Mouse (Mus musculus): ENCODE measurements around the gene Slco1c1. TPM values are rescaled to one million over a fixed set of nuclear protein-coding genes. Genes with fewer than 3 reads are reported as not detected.
"Not testable (repeated sequence)": the region's sequence is repeated elsewhere in the genome, so short reads cannot be mapped to it uniquely, and the experiment has no call there.

Slco1c1 gene
- total RNA-seq, 2 experiments from 2014 or later, result 49.5 to 55.0 TPM

GRCm38 (mm10) chr6:141525787-141526186 lies 1.6 kb downstream of the Slco1c1 start:
- no peak for TF ChIP-seq CTCF (IDR thresholded peaks at IDR 0.05)
- Histone ChIP-seq H3K4me3 (peak overlapping the region; percentile 44), H3K27ac (peak overlapping the region; percentile 66; the same call in 1 of the 2 replicates)
- intact Hi-C loops (cut with DNase I), result no loop called here
- no peak for DNase-seq (ENCODE audit: extremely low spot score in 1 of 2, low spot score in 2 of 2)

DNA sequence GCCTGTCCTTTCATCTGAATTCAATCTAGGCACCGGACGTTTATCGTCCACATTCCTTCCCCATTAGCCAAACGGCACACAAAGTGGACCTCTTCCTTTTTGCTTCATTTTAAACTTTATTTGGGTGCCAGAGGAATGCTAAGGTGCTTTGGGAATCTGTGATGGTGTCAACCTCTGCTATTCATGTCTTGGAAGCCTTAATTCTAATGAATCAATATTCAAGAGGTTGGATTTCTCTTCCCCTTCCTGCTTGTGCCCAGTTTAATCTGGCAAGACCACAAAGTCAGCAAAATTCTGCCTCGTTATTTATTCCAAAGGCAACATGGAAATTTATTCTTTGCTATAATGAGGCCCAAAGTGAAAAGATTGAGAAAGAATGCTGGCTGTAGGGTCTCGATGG lies 6.7 kb downstream of the Slco1c1 start:
- TF ChIP-seq CTCF (IDR thresholded peaks at IDR 0.05), result no peak
- Histone ChIP-seq H3K4me3 (peak overlapping the region; percentile 2; the same call in 1 of the 2 replicates), H3K27ac (peak overlapping the region; percentile 10; the same call in 1 of the 2 replicates)
- intact Hi-C loops (cut with DNase I), result loop anchor here (5.0 kb wide), 1 partner anchor 34 kb away; no protein-coding TSS in a partner anchor
- no peak for DNase-seq (ENCODE audit: extremely low spot score in 1 of 2, low spot score in 2 of 2)

DNA sequence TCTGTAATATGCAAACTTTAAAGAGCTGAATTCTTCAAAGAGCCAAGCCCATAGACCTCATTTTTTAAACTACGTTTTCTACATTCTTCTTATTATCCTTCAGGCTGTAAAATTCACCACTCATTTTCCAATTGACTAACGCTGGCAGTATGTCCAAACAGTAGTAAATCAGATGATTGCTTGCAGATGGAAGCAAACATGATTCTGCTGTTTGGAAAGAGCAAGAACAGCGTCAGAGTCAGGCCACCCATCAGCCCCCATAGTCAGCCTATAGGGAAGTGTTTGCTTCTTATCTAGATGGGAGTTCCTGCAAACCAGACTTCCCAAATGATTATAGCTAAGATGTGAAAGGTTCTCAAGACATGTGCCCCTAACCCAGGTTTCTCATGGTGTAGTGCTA lies 13.1 kb downstream of the Slco1c1 start:
- intact Hi-C loops (cut with DNase I), result no loop called here
- Histone ChIP-seq H3K4me3 (no peak overlapping the region), H3K27ac (no peak overlapping the region)
- no peak for DNase-seq (ENCODE audit: extremely low spot score in 1 of 2, low spot score in 2 of 2)
- TF ChIP-seq CTCF (IDR thresholded peaks at IDR 0.05), result no peak

GRCm38 (mm10) chr6:141541136-141541535 lies 17.0 kb downstream of the Slco1c1 start:
- no peak for TF ChIP-seq CTCF (IDR thresholded peaks at IDR 0.05)
- intact Hi-C loops (cut with DNase I), result no loop called here
- Histone ChIP-seq H3K27ac (no peak overlapping the region), H3K4me3 (no peak overlapping the region)
- DNase-seq (ENCODE audit: extremely low spot score in 1 of 2, low spot score in 2 of 2), result no peak

- no peak overlapping the region for H3K27ac ChIP-seq
- no peak for DNase-seq (ENCODE audit: extremely low spot score in 1 of 2, low spot score in 2 of 2)
- no peak for TF ChIP-seq CTCF (IDR thresholded peaks at IDR 0.05)
- intact Hi-C loops (cut with DNase I), result no loop called here
- H3K4me3 ChIP-seq, result no peak overlapping the region
Observed at GRCm38 (mm10) chr6:141543344-141543743, 19.2 kb downstream of the Slco1c1 start.

GRCm38 (mm10) chr6:141558118-141558517 lies 34.0 kb downstream of the Slco1c1 start:
- no peak overlapping the region for H3K4me3 ChIP-seq
- DNase-seq (ENCODE audit: extremely low spot score in 1 of 2, low spot score in 2 of 2), result no peak
- TF ChIP-seq CTCF (IDR thresholded peaks at IDR 0.05), result no peak
- intact Hi-C loops (cut with DNase I), result no loop called here
- no peak overlapping the region for H3K27ac ChIP-seq

GRCm38 (mm10) chr6:141567366-141567765 lies 43.2 kb downstream of the Slco1c1 start:
- no peak for DNase-seq (ENCODE audit: extremely low spot score in 1 of 2, low spot score in 2 of 2)
- no peak for TF ChIP-seq CTCF (IDR thresholded peaks at IDR 0.05)
- no peak overlapping the region for H3K4me3 ChIP-seq
- no peak overlapping the region for H3K27ac ChIP-seq
- intact Hi-C loops (cut with DNase I), result no loop called here

DNA sequence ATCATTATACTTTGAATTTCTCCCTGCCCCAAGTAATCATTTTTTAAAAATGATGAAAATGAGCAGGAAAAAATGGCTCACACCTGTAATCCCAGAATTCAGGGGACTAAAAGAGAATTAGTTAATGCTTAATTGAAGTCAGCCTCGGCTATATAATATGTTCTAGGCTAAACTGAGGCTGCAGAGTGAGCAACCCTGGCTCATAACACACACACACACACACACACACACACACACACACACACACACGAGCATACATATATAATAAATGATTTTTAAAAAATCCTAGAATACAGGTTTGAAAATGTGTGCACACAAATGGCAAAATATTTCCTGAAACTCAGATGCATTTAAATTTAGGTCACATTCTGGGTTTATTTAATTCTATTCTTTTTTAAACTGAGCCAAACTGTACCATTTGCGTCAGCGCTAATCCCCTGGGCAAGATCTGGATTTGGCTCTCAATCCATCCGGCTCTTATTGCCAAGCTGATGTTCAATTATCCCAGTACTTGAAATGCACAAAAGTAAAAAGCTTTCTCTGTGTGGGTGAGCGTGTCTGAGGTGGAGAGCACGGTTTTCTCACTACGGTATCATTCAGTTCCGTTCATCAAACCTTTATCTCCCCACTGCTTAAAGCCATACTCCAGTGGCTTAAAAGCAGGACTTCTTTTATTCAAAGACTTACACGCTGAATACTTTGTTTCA lies 43.8 kb downstream of the Slco1c1 start:
- no peak overlapping the region for H3K27ac ChIP-seq
- TF ChIP-seq CTCF (IDR thresholded peaks at IDR 0.05), result no peak
- no peak overlapping the region for H3K4me3 ChIP-seq
- peak in 1 of 2 experiments; percentile 16 for DNase-seq (ENCODE audit: extremely low spot score in 1 of 2, low spot score in 2 of 2)
- intact Hi-C loops (cut with DNase I), result loop anchor here (2.0 kb wide), 1 partner anchor 73 kb away; no protein-coding TSS in a partner anchor

GRCm38 (mm10) chr6:141568559-141568946 lies 44.4 kb downstream of the Slco1c1 start:
- TF ChIP-seq CTCF (IDR thresholded peaks at IDR 0.05), result no peak
- H3K4me3 ChIP-seq, result no peak overlapping the region
- no peak for DNase-seq (ENCODE audit: extremely low spot score in 1 of 2, low spot score in 2 of 2)
- no peak overlapping the region for H3K27ac ChIP-seq
- intact Hi-C loops (cut with DNase I), result loop anchor here (2.0 kb wide), 1 partner anchor 74 kb away; no protein-coding TSS in a partner anchor

DNA sequence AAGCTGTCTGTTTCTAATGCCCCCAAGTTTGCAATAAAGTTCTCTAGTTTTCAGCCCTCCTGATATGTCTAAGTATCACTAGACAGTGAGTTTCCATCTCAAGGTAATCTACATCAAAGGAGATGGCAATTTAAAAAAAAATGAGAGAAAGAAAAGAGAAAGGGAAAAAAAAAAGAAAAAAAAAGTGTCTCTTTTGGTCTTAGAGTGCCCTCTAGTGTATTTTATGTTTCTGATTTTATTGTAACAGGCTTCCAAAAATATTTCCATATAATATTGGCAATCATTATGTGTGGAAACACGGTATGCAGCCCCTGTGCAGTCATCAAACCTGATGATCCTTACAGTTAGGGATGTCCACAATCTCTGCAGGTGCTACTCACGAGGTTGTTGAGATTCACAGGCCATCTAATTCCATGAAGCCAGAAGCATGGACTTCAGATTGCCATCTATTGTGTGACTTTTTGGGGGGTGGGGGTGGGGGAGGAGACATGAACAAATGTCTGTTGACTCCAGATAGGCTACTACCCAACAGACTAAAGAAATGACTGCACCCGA lies 52.6 kb downstream of the Slco1c1 start:
- no peak overlapping the region for H3K4me3 ChIP-seq
- peak; percentile 71 for TF ChIP-seq CTCF (IDR thresholded peaks at IDR 0.05)
- no peak for DNase-seq (ENCODE audit: extremely low spot score in 1 of 2, low spot score in 2 of 2)
- H3K27ac ChIP-seq, result no peak overlapping the region
- intact Hi-C loops (cut with DNase I), result loop anchor here (2.0 to 5.0 kb wide), 5 partner anchors 78 to 862 kb away; no protein-coding TSS in a partner anchor

DNA sequence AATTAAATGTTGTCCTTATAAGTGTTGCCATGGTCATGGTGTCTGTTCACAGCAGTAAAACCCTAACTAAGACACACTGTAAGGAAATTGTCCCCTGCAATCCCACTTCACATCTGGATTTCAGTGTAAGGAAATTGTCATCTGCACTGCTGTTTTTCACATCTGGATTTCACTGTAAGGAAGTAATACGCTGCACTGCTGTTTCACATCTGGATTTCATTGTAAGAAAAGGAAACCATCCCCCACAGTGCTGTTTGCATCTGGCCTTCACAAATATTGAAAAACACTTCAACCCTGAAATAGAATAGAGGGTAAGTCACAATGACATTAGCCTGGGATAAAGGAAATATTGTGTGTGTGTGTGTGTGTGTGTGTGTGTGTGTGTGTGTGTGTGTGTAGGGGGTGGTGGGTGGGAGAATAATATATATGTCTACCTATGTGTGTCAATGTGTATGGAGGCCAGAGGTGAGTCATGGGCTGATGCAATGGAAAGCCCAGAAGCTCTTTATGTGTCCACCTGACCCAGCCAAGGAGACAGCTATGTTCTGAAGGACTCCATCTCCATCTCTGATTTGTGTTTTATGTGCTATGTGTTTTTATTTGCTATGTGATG lies 60.7 kb downstream of the Slco1c1 start:
- no peak for TF ChIP-seq CTCF (IDR thresholded peaks at IDR 0.05)
- Histone ChIP-seq H3K27ac (no peak overlapping the region), H3K4me3 (no peak overlapping the region)
- DNase-seq (ENCODE audit: extremely low spot score in 1 of 2, low spot score in 2 of 2), result no peak
- intact Hi-C loops (cut with DNase I), result no loop called here

- DNase-seq (ENCODE audit: extremely low spot score in 1 of 2, low spot score in 2 of 2), result no peak
- H3K4me3 ChIP-seq, result no peak overlapping the region
- H3K27ac ChIP-seq, result no peak overlapping the region
- intact Hi-C loops (cut with DNase I), result no loop called here
- TF ChIP-seq CTCF (IDR thresholded peaks at IDR 0.05), result no peak
Observed at GRCm38 (mm10) chr6:141590002-141590401, 65.8 kb downstream of the Slco1c1 start.

DNA sequence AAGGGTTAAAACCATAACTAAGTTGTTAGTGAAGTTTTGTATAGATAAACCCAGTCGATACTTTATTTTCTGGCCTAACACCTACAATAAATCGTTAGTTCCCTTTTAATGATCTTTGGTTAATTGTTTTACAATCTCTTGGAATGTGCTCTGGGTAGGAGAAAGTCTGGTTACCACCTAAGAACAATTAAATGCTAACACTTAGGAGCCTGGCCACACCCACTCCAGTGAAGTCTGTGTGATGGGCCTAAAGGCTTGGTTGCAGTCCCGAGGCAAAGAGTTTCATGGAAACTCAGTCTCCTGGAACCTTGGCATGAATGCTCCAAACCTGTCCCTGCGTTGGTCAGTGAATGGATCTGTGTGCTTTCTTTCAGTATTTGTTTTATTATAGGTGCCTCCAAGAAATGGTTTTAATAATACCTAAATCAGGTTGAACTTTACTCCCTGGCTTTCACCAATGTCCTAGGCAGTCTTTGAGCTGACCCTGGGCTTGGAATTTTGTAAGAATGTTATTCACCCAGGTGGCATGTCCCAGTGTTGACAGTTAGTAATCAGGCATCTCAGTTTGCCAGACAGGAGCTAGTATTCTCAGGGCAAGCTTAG lies 66.5 kb downstream of the Slco1c1 start:
- H3K27ac ChIP-seq; H3K4me3 ChIP-seq; intact Hi-C loops (cut with DNase I); DNase-seq (ENCODE audit: extremely low spot score in 1 of 2, low spot score in 2 of 2): not testable (repeated sequence)
